Mouse (Mus musculus) lung, postnatal 0 days (tissue): Measurements from ENCODE around the gene Spns3.

Experiments used
- CTCF ChIP-seq: IDR thresholded peaks from 2 replicates; pipeline ENCODE4 v1.5.1; 2016; ENCODE audit warnings: antibody characterized with exemption, mild to moderate bottlenecking
- EP300 ChIP-seq: IDR thresholded peaks from 2 replicates; pipeline ENCODE4 v1.6.1; 2016; ENCODE audit warnings: antibody characterized with exemption, mild to moderate bottlenecking, control low read depth

GRCm38 (mm10) chr11:72477653-72478052 is 72.7 kb downstream of the Spns3 start:
- TF ChIP-seq CTCF (no peak), EP300 (no peak)
